Mouse (Mus musculus): ENCODE data around the gene Hspa4.
"Not testable (repeated sequence)": the region's sequence is repeated elsewhere in the genome, so short reads cannot be mapped to it uniquely, and the experiment has no call there.

Hspa4 gene

GRCm38 (mm10) chr11:53300330-53301166 is at the start of gene Hspa4:
TSS of gene Hspa4 (minus strand) at chr11:53300457.
- DNase-seq (ENCODE audit: low read depth in 1 of 2, low spot score in 2 of 2): peak; percentile 95 to 96

DNA sequence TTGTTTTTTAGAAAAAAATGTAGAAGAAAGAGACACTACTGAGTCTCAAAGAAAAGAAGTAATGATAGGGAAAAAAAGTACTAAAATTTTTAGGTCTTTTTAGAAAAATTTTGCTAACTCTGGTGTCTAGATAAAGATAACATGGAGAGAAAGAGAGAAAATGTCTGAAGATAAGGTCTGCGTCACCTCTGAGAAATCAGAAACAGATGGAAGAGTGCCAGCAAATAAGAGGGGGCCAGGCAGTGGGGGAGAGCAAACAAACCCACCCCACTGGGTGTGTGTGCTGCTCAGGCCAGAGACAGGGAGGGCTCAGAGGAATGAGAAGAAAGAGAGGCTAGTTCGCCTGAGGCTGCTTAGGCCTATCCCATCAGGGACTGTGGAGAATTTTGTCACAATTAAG is 45.5 kb upstream of the Hspa4 start:
- no peak for DNase-seq (ENCODE audit: low read depth in 1 of 2, low spot score in 2 of 2)

DNA sequence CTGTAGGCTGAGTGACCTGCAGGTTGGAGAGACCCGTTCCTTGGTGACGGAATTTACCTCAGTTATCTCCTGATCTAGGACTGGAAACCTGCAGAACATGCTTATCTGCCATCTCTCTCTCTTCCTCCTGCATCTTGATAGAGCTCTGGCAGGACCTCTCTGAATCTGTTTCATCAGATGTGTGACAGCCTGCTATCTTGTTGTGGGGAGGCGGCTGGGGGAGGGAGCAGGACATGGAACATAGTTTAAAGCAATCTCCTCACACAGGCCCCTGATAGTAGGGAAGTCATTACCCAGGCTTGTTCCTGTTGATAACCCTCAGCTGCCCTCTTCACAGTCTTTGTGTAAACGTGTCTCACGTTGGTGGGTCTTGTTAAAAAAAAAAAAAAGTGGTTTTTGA is 45.1 kb upstream of the Hspa4 start:
- DNase-seq (ENCODE audit: low read depth in 1 of 2, low spot score in 2 of 2): no peak

DNA sequence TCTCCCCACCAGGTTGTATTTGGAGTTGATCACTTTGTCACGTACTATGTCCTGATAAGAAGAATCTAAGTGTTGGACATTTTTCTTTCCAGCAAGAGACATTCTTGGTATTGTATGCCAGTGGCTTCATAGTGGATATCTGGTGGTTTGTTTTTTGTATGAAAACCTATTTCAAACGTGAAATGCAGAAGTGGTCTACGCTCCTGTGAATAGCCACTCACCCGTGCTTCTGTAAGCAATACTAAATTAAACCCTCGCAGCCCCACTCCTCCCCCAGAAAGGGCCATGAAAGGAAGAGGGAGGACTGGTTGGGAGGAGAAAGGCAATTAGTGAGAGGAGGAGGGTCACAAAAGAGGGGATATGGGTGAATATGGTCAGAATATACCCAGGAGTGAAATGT is 42.5 kb upstream of the Hspa4 start:
- no peak for DNase-seq (ENCODE audit: low read depth in 1 of 2, low spot score in 2 of 2)

DNA sequence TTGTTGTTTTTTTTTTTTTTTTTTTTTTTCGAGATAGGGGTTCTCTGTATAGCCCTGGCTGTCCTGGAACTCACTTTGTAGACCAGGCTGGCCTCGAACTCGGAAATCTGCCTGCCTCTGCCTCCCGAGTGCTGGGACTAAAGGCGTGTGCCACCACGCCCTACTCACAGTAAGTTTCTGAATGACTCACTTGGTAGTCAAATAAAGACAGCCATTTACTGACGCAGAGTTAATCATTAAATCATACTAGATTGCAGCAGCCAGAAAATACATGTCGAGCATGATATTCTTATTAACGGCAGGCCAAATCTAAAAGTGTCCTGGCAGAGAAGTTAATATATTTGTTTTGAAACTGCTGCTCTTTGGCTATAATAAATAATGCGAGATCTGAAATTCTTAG is 40.8 kb upstream of the Hspa4 start:
- DNase-seq (ENCODE audit: low read depth in 1 of 2, low spot score in 2 of 2): not testable (repeated sequence)

- no peak for DNase-seq (ENCODE audit: low read depth in 1 of 2, low spot score in 2 of 2)
These were observed 37.4 kb upstream of the Hspa4 start for GRCm38 (mm10) chr11:53337684-53338083.

GRCm38 (mm10) chr11:53336924-53337323 is 36.7 kb upstream of the Hspa4 start:
- DNase-seq (ENCODE audit: low read depth in 1 of 2, low spot score in 2 of 2): no peak

- no peak for DNase-seq (ENCODE audit: low read depth in 1 of 2, low spot score in 2 of 2)
These were observed 35.9 kb upstream of the Hspa4 start for GRCm38 (mm10) chr11:53336182-53336571.

GRCm38 (mm10) chr11:53335505-53336181 is 35.4 kb upstream of the Hspa4 start:
- DNase-seq (ENCODE audit: low read depth in 1 of 2, low spot score in 2 of 2): no peak

DNA sequence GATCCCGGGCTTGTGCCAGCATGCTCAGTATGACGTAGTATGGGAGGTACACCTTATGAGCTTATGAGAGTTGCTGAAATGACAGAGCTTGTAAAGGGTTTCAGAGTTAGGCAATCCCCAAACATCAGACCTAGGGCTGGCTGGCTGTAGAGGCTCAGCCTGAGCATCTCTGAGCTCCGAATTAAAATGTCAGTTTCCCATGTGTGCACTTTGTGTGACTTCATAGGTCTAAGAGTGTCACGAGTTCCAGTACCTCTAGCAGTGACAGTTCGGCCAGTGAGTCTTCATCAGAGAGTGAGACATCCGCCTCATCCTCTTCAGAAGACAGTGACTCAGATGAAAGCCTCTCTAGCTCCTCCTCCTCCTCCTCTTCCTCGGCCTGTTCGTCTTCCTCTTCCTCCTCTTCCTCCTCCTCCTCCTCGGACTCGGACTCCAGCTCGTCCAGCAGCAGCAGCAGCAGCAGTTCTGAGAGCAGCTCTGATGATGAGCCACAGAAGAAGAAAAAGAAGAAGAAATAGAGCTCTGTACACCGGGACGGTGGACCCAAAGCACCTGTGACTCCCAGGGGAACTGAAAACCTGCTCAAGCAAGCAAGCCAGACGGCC is 31.9 kb upstream of the Hspa4 start:
- DNase-seq (ENCODE audit: low read depth in 1 of 2, low spot score in 2 of 2): no peak

- DNase-seq (ENCODE audit: low read depth in 1 of 2, low spot score in 2 of 2): no peak
These were observed 30.9 kb upstream of the Hspa4 start for GRCm38 (mm10) chr11:53331121-53331520.

- DNase-seq (ENCODE audit: low read depth in 1 of 2, low spot score in 2 of 2): no peak
These were observed 30.1 kb upstream of the Hspa4 start for GRCm38 (mm10) chr11:53330325-53330724.

DNA sequence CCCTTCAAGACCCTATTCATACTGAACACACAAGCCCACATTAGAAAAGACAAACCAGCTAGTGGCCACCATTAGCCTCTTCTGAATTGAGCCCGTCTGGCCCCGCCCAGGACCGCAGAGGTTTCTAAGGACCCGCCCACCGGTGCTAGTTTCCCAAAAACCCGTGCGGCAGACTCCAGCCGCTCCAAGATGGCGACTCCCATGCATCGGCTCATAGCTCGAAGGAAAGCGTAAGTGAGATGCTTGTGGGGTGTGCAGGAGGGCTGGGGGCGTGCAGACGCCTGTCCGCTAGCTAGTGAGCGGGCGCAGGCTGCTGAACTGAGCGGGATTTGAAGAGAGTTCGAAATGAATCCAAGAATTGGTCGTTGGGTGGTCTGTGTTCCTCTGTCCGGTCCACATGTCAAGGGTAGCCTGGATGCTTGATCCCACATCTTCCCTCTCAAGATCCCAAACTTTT is 24.3 kb upstream of the Hspa4 start, which contains the start of gene Zcchc10:
TSS of gene Zcchc10 (plus strand) at position 168 of the 457 bp plus-strand sequence.
- DNase-seq (ENCODE audit: low read depth in 1 of 2, low spot score in 2 of 2): peak; percentile 56 to 81

DNA sequence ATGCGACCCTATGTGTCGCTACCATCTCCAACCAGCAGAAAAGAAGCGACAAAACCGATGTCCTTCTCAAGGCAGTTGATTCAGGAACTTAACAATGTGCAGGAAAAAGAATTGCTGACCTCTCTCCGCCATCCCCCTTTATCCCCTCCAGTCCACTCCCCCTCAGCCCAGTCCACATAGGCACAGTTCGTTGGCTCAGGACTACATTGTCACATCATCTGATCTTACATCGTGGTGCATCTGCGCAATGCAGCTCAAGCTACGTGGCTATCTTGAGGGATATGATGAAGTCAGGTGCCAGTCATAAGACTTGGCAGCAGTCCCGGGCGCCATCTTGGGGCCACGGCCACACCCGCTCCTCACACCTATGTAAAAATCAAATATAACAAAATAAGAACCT is 19.6 kb upstream of the Hspa4 start:
- DNase-seq (ENCODE audit: low read depth in 1 of 2, low spot score in 2 of 2): not testable (repeated sequence)

GRCm38 (mm10) chr11:53318568-53318967 is 18.3 kb upstream of the Hspa4 start:
- DNase-seq (ENCODE audit: low read depth in 1 of 2, low spot score in 2 of 2): not testable (repeated sequence)

DNA sequence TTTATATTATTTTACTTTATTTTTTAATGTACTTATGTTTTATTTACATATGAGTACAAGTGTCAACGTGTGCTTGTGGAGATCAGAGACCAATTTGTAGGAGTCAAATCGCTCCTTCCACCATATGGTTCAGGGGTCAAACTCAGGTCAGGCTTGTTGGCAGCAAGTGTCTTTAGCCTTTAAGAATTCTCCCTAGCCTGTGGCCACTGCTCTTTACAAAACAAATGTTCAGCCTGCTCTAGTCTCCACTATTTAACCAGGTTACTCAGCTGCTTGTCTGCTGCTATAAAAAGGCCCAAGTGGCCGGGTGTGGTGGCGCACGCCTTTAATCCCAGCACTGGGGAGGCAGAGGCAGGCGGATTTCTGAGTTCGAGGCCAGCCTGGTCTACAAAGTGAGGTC is 17.8 kb upstream of the Hspa4 start:
- no peak for DNase-seq (ENCODE audit: low read depth in 1 of 2, low spot score in 2 of 2)

DNA sequence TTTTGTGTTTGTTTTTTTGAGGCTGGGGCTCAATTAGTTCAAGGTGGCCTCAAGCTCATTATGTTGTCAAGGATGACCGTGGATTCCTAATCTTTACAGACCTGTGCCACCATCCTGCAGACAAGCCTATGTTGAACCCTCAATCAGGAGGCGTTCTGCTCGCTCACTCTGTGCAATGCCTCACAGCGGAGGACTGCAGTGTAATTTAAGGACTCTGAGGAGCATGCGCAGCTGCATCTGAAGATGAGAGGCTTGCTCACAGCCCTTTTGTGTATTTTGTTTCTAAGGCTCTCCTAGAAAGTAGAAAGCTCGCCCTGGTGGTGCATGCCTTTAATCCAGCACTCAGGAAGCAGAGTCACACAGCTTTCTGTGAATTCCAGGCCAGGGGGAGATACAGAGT is 16.7 kb upstream of the Hspa4 start:
- DNase-seq (ENCODE audit: low read depth in 1 of 2, low spot score in 2 of 2): no peak

GRCm38 (mm10) chr11:53314770-53315173 is 14.5 kb upstream of the Hspa4 start:
- DNase-seq (ENCODE audit: low read depth in 1 of 2, low spot score in 2 of 2): no peak

GRCm38 (mm10) chr11:53312823-53313222 is 12.6 kb upstream of the Hspa4 start:
- not testable (repeated sequence) for DNase-seq (ENCODE audit: low read depth in 1 of 2, low spot score in 2 of 2)

DNA sequence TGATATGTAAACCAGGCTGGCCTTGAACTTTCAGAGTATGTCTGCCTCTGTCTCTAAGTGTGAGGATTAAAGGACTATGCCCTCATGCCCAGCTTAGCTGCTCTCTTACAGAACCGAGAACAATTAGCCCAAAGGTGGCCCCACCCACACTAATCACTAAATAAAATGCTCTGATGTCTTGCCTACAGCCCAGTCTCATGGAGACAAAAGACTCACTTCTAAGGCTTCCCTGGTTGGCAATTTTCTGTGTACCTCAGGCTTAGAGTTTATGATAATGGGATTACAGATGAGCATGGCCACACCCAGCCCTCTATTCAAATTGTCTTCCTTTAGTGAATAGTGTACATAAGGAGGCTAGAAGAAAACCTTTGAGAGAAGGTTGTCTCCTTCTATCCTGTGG is 11.1 kb upstream of the Hspa4 start:
- DNase-seq (ENCODE audit: low read depth in 1 of 2, low spot score in 2 of 2): no peak

- DNase-seq (ENCODE audit: low read depth in 1 of 2, low spot score in 2 of 2): no peak
These were observed 8.6 kb upstream of the Hspa4 start for GRCm38 (mm10) chr11:53308884-53309310.
